Mouse (Mus musculus) urinary bladder, postnatal 10 days (tissue): ENCODE measurements around the gene Car6.

Source experiments
- DNase-seq: peaks from one replicate; pipeline ENCODE4 v3.0.0; 2022; ENCODE audit warnings: low spot score

The Car6 gene

DNA sequence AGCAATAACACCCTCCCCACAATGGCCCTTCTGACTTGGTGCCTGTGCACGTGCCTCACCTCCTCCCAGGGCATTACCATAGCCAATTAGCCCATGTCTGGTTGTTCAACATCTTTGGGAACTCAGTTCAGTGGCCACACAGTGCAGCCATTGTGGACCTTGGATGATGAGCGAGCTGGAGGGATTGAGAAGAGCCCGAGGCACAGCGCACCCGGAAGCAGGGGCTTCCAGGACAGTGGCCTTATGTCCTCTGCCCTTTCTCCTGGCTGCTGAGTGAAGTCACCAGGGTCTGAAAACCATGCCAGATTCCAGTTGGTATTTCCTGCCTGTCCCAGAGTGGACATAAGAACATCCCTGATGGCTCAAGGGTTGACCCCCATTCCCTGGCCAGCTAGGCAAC is at the start of gene Car6:
Gene Car6 (minus strand): TSS at position 101 of the 400 bp plus-strand sequence.
- DNase-seq, result no peak

DNA sequence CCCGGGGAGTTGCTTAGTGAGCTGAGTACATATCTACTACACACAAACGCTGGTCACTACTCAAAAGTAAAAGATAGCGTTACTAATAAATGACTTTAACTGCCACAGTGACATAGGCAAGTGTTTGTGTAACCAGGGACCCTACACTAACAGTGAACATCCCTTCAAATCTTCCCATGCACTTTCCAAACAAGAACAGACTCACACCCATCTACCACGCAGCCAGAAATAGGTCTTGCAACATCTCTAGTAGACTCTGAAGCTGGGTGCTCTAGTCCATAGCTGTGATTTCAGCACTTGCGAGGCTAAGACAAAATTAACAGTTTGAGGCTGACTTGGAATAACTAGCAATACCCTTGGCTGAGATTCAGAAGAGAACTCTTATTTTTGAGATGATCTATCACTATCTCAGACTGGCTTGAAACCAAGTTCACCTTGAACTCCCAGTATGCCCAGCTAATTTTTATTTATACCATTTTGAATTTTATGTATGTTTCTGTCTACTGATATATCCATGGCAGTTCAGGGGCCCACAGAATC is 48.7 kb upstream of the Car6 start:
- no peak for DNase-seq

DNA sequence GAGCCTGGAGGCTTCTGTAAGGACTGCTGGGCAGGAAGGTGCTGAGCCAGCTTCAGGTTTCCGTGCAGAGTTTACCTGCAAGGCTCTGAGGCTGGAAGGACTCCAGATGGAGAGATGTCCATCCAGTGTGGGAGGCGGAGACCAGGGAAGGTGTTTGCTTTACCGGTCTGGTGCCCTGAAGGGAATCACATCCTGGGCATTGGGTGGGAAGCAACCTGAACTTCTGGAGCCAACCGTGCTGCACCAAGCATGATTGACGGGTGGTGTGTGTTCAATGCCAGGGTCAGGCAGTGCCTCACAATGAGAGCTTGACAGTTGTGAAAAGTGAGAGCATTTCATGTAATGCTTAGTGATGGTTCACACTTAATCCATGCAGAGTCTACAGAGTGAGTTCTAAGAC is 47.8 kb upstream of the Car6 start:
- no peak for DNase-seq

DNA sequence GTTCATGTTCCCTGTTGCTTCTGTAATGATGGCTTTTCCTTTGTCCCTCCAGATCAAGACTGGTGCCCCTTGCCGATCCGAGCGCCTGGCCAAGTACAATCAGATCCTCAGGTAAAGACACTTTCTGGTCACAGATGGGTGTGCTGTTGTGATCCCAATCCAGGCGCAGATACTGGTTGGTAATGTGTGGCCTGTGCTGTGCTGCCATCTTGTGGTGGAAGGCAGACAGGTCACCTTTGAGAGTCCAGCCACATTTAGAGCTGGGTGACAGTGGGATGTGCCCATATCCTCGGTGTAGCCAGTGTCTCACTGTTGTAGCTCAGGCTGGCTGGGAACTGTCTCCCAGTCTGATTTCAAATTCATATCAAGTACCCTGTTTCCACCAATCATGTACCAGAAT is 46.9 kb upstream of the Car6 start:
- DNase-seq, result no peak

DNA sequence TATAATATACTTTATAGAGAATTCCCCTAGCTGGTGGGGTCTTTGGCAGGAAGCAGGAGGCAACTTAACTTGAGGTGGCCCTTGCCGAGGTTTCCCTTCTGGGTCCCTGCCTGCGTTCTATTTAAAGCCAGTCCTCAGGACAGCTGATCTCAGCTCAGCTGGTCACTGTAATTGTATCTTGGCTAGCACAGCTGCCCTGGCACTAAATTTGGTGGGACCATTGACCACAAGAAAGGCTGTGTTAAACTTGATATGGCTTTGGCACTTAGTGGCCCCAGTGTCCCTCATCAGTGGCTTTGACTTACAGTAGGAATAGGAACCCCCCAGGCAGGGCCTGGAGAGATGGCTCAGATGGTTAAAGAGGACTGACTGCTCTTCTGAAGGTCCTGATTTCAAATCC is 44.7 kb upstream of the Car6 start:
- DNase-seq, result no peak

DNA sequence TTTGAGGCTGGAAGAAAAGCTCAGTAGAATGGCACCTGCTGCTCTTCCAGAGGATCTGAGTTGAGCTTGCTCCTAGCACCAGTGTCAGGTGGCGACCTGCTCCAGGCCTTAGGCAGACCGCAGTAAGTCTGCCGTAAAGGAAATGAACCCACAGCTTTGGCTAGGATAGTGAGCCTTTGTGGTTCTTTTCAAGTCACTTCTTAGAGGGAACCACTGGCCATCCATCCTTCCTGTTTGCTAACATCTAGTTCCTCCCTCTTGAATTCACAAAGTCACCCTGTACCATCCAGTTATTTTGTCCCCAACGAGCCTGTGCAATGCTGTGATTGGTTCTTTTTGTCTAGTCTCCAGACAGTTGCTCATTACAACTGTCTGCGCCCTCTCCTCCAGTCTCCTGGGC is 41.6 kb upstream of the Car6 start:
- no peak for DNase-seq

DNA sequence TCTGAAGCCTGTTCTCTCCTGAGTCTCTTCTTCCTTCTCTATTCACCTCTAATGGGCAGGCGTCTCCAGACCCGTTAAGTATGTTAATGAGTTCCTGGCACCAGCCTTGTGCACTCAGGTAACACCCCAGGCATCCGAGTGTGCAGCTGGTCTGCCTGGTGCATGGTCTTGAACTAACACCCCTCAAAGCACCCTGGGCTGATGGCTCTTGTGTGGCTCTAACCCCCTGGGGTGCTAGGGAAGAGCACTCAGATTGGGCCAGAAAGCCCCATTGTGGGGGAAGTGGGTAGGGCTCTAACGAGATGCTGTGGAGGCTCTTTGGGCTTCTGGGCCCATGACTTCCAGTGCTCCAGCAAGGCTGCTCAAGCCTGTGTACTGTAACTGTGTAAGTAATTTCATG is 40.6 kb upstream of the Car6 start:
- no peak for DNase-seq

DNA sequence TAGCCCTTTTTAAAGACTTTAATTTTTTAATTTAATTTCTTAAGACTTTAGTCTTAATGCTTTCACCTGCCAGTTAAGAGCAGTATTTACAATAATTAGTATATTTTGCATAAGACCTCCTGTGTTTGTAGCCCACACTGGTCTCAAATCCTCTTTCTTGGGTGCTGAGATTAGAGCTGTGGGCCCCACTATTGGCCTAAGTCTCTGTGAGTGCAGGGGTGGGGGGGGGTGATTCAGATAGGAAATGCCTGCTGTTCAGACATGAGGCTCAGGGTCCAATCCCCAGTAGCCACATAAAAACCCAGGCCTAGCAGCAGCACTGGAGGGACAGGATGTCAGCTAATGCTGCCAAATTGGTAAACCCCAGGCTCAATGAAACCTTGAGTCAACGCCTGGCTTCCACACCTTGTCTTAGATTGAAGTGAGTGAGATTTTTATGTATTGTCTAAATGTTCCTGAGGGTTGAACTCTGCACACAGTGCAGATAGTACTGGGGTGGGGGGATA is 39.3 kb upstream of the Car6 start:
- DNase-seq, result no peak

DNA sequence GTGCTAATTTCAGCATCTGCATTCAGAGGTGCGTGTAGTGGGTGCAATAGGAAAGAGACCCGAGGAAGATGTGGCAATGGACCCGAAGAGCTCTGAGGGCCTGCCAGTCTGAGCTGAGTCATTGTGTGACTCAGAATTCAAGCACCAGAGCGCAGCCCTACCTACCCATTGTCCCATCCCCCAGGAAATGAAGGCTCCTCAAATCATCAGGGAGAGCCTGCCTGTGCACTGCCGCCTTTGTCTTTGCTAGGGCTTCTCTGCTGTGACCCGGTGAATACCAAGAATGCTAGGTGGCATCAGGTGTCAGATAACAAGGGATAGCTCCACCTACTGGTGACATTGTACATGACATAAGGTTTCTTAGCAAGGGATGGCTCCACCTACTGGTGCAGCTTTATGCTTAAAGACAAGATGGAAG is 38.8 kb upstream of the Car6 start:
- no peak for DNase-seq

DNA sequence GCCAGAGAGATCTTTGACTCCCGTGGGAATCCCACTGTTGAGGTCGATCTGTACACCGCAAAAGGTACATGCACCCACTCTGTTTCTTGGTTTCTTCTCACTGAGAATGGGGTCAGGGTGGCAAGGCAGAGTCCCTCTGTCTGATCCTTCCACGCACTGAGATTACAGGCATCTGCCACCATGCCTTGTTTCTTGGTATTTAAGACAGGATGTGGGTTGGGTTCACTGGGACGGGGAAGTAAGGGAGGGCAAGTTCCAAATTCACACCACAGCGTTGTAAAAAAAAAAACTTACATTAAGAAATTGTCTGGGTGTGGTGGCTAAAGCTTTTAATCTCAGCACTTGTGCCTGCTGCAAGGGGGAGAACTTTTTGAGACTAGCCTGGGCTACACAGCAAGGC is 38.4 kb upstream of the Car6 start:
- no peak for DNase-seq

DNA sequence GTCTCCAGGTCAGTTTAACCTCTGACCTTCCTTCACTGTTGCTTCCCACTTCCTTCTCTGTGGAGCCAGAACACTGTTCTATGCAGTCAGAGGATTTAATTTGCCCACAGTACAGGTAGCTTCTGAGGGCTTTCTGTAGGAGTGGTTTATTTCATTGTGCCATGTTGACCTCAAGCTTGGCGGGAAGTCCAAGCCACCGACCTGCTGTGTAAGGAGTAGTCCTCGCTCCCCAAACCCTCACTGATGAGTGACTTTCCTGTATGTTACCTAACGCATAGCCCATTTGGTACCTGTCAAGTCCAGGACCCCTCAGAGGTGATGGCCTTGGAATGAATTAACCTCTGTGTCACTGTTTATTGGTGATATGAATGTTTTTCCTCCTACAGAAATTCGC is 38.0 kb upstream of the Car6 start:
- no peak for DNase-seq

DNA sequence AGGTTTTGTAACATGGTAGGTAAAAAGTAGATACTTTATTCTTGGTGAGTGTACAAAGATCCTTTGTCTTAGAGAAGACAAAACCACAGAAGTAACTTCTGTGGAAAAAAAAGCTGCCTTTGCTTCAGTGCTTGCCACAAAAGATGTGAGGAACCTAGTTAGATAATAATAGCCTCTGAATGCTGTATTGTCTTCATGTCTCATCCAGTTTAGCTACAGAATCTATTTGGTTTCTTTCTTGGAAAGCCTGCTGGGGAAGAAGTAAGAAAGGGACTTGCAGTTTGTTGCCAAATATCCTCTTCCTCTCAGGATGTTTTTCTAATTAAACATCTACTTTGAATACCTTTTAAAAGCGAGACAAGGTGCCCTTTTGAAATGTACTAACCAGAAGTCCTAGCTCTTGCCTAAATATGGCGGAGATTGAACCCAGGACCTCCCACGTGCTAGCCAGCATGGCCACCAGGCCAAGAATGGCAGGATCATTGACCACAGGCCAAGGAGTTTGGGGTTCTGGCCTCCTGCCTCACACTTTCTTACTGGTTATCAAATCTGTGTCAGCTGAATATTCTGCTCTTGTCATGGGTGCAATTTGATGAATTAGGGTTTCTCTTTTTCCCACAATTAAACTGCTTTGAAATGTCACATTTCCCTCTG is 37.4 kb upstream of the Car6 start:
- DNase-seq, result no peak

DNA sequence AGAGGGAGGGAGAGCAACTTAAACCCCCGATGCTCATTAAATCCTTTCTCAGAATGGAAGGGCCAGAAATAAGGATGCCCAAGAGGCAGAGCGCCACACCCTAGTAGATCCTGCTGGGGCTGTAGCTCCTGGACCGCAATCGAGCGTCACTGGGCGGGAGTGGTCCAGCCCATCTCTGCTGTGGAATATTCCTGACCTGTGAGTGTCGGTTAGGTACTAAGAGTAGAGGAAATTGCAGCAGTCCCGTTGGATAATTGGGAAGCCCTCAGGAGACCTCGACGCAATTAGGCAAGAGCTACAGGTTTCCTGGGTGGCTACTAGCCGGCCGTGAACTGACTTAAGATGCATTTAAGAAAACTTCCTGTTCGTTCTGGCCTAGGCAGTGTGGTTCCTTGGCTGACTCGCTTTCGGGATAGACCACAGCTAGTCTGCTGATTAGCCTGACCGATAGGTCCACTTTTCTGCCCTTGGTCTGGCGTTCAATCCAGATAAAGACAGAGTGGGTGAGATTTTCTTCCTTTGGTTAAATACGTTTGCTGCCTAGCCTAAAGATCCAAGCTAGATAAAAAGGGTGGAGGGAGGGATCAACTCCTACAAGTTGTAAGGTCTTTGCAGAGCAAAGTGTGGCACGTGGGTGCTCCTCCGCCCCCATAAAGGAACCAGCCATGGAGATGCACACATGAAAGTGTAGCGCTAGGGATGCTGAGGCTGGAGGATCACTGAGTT is 36.7 kb upstream of the Car6 start:
- DNase-seq, result no peak

DNA sequence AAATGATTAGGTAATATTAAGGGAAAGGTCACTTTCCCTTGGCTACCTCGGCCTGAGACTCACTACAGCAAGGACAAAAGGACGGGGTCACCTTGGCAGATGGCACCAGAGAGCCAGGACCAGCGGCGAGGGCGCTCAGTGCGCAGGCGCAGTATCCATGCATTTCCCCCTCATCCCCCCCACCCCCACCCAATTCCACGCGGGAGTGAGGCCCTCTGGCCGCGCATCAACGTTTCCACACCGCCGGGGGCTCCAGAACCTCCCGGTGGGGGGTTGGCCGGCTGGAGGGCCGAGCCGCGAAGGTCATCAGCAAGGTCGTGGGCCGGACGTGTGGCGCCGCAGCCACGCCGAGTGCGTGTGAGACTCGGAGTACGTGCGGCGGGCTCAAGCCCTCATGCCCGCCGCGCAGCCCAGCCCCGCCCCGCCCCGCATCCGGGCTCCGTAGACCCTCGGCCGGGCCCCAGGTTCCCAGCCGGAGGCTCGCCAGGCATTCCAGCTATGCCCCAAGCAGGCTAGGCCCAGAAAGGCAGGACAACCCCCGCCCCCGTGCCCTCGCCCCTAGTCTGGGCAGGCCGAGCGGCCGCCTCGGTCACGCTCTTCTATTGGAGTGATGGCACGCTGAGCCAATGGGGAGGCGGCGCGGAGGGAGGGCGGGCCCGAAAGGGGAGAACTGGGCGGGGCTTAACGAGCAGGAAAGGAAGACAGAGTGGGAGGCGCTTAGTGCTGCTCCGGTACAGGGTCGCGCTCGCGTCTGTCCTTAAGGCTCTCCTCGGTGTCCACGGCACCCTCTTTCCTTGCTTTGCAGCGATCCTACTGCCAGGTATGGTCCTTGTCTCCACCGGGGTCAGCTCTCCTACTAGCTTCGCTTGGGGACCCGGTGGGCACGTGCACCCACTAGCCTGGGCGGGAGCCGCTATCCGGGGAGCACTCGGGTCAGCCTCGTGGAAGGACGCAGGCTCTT is 35.7 kb upstream of the Car6 start, which contains the start of gene Eno1:
Gene Eno1 (plus strand): TSS at position 201 of the 961 bp plus-strand sequence.
- DNase-seq, result peak; percentile 92

DNA sequence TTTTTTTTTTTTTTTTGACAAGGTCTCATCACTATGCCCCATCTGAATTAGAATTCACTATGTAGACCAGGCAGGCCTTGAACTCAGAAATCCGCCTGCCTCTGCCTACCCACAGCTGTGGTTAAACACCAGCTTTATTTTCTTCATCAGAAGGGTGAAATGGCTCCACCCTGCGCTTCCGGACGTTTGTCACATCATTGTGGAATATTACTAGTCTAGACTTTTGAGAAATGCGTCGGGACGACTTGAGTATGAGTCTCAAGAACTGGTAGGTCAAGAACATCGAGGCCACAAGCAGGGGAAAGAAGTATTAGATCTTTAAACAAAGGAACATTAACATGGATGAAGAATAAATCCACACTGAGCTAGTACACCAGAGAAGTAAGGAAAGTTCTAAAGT is 34.9 kb upstream of the Car6 start:
- no peak for DNase-seq

DNA sequence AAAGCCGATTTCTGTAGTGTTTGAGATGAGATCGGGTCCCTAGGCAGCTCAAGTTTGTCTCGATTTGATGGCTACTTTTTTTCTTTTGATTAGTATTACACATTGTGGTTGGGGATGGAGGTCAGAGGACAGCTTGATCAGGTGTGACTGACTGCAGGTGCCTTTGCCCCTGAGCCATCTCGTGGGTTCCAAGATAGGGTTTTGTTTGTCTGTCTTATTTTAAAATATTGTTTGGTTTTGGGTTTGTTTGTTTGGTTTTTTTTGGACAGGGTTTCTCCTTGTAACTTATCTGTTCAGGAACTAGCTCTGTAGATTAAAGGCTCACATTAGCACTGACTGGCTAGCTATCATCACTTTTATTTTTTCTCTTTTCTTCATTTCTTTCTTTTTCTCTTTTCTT is 34.5 kb upstream of the Car6 start:
- no peak for DNase-seq

DNA sequence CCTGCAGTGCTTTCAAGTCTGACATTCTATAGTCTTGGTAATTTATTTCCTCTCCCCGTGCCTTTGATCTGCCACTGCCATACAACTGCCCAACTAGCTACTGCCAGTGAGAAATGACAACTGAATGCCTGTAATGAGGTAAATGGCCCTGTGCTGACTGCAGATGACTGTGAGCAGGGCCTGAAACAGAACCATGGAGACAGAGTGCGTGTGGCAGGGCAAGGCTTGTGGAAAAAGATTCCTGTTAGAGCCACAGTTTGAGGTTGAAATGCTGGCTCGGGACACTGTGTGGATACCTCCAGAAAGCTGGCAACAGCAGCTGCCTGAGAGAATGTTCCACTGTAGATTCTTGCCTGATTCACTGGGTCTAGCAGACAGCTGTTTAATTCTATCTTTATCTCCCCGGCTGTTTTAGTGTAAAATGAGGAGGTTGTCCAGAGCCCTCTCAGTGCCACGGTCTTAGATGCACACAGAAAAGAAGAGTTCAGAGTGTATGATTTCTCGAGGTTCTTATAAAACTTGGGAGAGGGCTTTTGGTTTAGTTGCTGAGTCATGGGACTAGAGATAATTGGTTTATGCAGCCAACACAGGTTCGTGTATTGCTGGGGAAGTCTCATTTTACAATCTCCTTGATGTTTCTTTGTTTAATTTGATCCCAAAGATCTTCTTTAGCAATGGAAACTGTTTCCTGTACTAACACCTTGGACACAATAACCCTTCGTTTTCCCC is 33.6 kb upstream of the Car6 start:
- DNase-seq, result no peak

DNA sequence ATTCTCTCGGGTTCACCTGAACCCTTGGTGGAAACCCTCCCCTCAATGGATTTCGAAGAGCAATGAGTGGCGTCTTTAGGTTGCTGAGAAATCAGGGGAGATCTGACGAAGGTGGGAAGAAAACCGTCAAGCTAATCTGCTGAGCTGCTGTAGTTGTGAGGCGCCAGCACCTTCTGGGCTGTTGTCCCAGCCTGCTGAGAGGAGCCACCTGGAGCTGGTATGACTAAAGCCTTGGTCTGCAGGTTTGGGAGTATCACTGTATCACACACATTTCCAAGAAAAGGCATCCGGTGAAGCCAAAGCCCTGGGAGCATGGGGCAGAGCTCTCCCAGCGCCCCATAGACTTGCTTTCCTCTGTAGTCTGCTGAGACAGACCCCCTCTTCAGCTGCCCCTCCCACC is 30.7 kb upstream of the Car6 start:
- DNase-seq, result no peak

DNA sequence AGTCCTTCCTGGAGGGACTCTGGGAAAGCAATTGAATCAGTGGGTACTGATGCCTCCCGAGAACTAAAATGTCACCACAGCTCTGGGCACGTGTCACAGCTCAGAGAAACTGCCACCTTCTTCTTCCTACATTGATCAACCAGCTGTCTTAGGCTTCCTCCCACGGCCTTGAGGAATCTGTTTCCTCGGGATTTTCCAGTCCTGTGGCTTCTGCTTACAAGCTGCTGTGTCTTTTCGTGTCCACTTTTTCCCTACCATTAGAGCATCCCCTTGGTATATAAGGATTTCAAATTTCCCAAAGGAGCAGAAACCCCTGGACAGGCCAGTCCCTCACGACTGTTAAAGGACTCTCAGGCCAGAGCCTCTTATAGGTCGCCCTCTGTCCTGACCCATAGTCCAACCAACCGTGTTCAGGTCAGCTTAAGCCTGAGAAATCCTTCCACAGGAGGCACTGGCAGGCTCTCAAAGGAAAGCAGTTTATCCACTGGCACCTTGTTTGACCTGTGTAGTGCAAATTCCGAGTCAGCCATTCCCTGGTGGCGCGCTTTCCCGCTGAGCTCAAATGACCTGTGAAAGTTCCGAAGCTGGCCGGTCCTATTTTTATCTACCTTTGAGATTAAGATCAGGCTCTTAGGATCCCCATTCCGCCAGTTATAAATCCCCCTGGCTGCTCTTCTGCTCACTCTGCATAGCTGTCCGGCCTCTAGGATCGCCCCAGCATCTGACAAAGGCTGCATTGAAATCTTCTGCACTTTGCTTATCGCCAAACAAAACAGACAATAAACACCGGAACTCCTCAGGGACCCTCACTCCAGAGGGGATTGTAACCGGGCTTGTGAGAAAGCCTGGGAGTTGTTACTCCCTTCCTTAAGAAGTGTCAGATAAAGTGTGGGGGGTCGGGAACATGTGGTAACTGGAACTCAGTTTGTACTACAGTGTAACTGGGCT is 29.6 kb upstream of the Car6 start:
- DNase-seq, result no peak

DNA sequence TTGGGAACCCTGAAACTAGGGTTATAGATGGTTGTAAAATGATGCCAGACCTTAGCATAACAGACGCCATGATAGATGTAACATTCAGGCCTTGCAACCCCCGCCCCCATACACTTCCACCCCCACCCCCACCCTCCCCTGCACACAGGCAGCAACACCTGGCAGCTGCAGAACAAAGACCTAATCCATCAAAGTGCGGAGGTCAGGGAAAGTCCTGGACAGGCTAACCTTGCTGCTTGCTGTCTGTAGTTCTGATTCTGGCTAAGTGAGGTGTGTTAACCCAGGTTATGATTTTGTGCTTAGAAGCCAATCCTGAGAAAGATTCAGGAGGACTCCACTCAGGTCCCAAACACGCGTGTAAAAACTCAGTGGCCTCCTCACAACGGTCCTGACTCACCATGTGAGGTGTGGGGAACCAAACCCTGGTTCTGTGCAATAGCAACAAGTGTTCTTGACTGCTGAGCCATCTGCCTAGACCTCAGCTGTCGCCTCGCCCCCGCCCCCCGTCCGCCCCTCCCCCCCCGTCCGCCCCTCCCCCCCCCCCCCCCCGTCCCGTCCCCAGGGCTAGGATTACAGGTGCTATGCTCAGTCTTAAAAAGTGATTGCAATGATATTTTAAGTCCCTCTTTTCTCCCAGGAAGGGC is 28.7 kb upstream of the Car6 start:
- DNase-seq, result no peak
